Mouse (Mus musculus) embryonic facial prominence, embryonic 11.5 days (tissue): Measurements from ENCODE around the gene Grb2. TPM values are rescaled to one million over a fixed set of nuclear protein-coding genes. Genes with fewer than 3 reads are reported as not detected.
A peak's percentile ranks its signal among the peaks of the same experiment; 100 is the strongest.

ENCODE experiments used
- ATAC-seq: fragments of 200-750 bp; cut with Nextera tagmentation; replicated peaks from 2 replicates; pipeline ENCODE4 v1.8.0; 2017; ENCODE audit warnings: low read depth; ENCODE audit not compliant: insufficient number of reproducible peaks, low FRiP score, low TSS enrichment
- DNase-seq: peaks from one replicate; pipeline ENCODE4 v3.0.0-alpha.2; 2015; ENCODE audit warnings: low spot score
- H3K27ac ChIP-seq: fragments of 300-500 bp; sonication (generic); replicated peaks from 2 replicates; pipeline ENCODE4 v1.5.1; 2014; ENCODE audit warnings: mild to moderate bottlenecking, low read depth, low read length, control low read depth
- H3K27me3 ChIP-seq: fragments of 300-500 bp; sonication (generic); 2 replicates; pipeline ENCODE4 v1.6.1; 2014; ENCODE audit warnings: mild to moderate bottlenecking, low read length, moderate library complexity, mixed read lengths; ENCODE audit not compliant: control insufficient read depth, insufficient read depth
- H3K36me3 ChIP-seq: fragments of 300-500 bp; sonication (generic); replicated peaks from 2 replicates; pipeline ENCODE4 v1.6.1; 2014; ENCODE audit warnings: low read depth, mild to moderate bottlenecking, low read length, moderate library complexity, mixed read lengths; ENCODE audit not compliant: control insufficient read depth, insufficient read depth
- H3K4me1 ChIP-seq: fragments of 300-500 bp; sonication (generic); 2 replicates; pipeline ENCODE4 v1.6.1; 2014; ENCODE audit warnings: low read length, mixed read lengths; ENCODE audit not compliant: control insufficient read depth, insufficient read depth
- H3K4me2 ChIP-seq: fragments of 300-500 bp; sonication (generic); 2 replicates; pipeline ENCODE4 v1.6.1; 2014; ENCODE audit warnings: low read depth, mild to moderate bottlenecking, control low read depth, low read length, moderate library complexity
- H3K4me3 ChIP-seq: fragments of 300-500 bp; sonication (generic); 2 replicates; pipeline ENCODE4 v1.5.1; 2014; ENCODE audit warnings: low read depth, low read length, control low read depth
- H3K9ac ChIP-seq: fragments of 300-500 bp; sonication (generic); replicated peaks from 2 replicates; pipeline ENCODE4 v1.6.1; 2014; ENCODE audit warnings: mild to moderate bottlenecking, control low read depth, low read length
- H3K9me3 ChIP-seq: fragments of 300-500 bp; sonication (generic); replicated peaks from 2 replicates; pipeline ENCODE4 v1.6.1; 2016; ENCODE audit warnings: mild to moderate bottlenecking, low read length, inconsistent platforms, mixed read lengths; ENCODE audit not compliant: control insufficient read depth
- WGBS: fragments of 180-500 bp; shearing (Covaris S2); extraction: QIAGEN DNeasy Blood & Tissue Kit; methylation state at CpG from one replicate; pipeline ENCODE4 v1.1.7; 2014; 5-methylcytosine and 5-hydroxymethylcytosine counted together
- polyA plus RNA-seq: library from polyadenylated mRNA; unstranded; fragments of >200 nt; fragmentation: Nextera tagmentation; extraction: Ambion mirVana; gene quantifications from 2 replicates; pipeline ENCODE4 v1.2.1, GENCODE M21; 2014

Gene Grb2
- polyA plus RNA-seq, 1 experiment from 2014 or later = 61.8 TPM

- Histone ChIP-seq H3K9me3 (no peaks in the 10 kb centered on the region), H3K4me3 (no peak overlapping the region), H3K36me3 (no peaks in the 10 kb centered on the region), H3K4me1 (no peaks in the 10 kb centered on the region), H3K9ac (no peak overlapping the region), H3K27ac (no peak overlapping the region), H3K27me3 (no peaks in the 10 kb centered on the region), H3K4me2 (no peak overlapping the region)
- ATAC-seq (no peak), DNase-seq (no peak)
- WGBS = 80% methylated on average over 7 of the region's 7 CpGs
Measured at GRCm38 (mm10) chr11:115632247-115632646, 76.2 kb downstream of the Grb2 start.

- no peak overlapping the region for H3K4me2 ChIP-seq
- H3K4me3 ChIP-seq = no peak overlapping the region
- H3K27ac ChIP-seq = no peak overlapping the region
- ATAC-seq (no peak), DNase-seq (peak; percentile 36)
- no peaks in the 10 kb centered on the region for H3K36me3 ChIP-seq
- 18% methylated on average over 3 of the region's 3 CpGs for WGBS
- no peak overlapping the region for H3K9ac ChIP-seq
- no peaks in the 10 kb centered on the region for H3K27me3 ChIP-seq
- no peaks in the 10 kb centered on the region for H3K9me3 ChIP-seq
- H3K4me1 ChIP-seq = no peaks in the 10 kb centered on the region
Measured at GRCm38 (mm10) chr11:115631505-115631890, 76.9 kb downstream of the Grb2 start.

- DNase-seq (no peak), ATAC-seq (no peak)
- H3K4me2 ChIP-seq = no peak overlapping the region
- no peaks in the 10 kb centered on the region for H3K4me1 ChIP-seq
- 52% methylated on average over 16 of the region's 16 CpGs for WGBS
- no peak overlapping the region for H3K27ac ChIP-seq
- H3K9ac ChIP-seq = no peak overlapping the region
- no peaks in the 10 kb centered on the region for H3K9me3 ChIP-seq
- no peaks in the 10 kb centered on the region for H3K27me3 ChIP-seq
- no peak overlapping the region for H3K4me3 ChIP-seq
- H3K36me3 ChIP-seq = no peaks in the 10 kb centered on the region
Measured at GRCm38 (mm10) chr11:115630532-115631504, 77.6 kb downstream of the Grb2 start.

GRCm38 (mm10) chr11:115629734-115630531, 78.5 kb downstream of the Grb2 start:
- Histone ChIP-seq H3K4me3 (no peak overlapping the region), H3K4me1 (no peaks in the 10 kb centered on the region), H3K9me3 (no peaks in the 10 kb centered on the region), H3K4me2 (no peak overlapping the region), H3K36me3 (no peaks in the 10 kb centered on the region), H3K27me3 (no peaks in the 10 kb centered on the region), H3K9ac (no peak overlapping the region), H3K27ac (no peak overlapping the region)
- ATAC-seq = no peak
- no peak for DNase-seq
- 90% methylated on average over 13 of the region's 13 CpGs for WGBS

GRCm38 (mm10) chr11:115628465-115629101, 79.8 kb downstream of the Grb2 start:
- Histone ChIP-seq H3K4me1 (no peaks in the 10 kb centered on the region), H3K9me3 (no peaks in the 10 kb centered on the region), H3K4me2 (peak overlapping the region; percentile 0; the same call in 1 of the 2 replicates), H3K9ac (peak overlapping the region; percentile 45), H3K27me3 (no peaks in the 10 kb centered on the region), H3K4me3 (peak overlapping the region; percentile 47; the same call in 1 of the 2 replicates), H3K36me3 (no peaks in the 10 kb centered on the region), H3K27ac (no peak overlapping the region)
- DNase-seq (no peak), ATAC-seq (peak; percentile 39)
- WGBS = 54% methylated on average over 13 of the region's 13 CpGs

- Histone ChIP-seq H3K27ac (no peak within 1 kb of the TSS), H3K36me3 (no peaks in the 10 kb centered on the region), H3K9me3 (no peaks in the 10 kb centered on the region), H3K4me2 (peak within 1 kb of the TSS; percentile 77), H3K4me3 (peak within 1 kb of the TSS; percentile 47), H3K9ac (peak within 1 kb of the TSS; percentile 61), H3K27me3 (no peaks in the 10 kb centered on the region), H3K4me1 (no peaks in the 10 kb centered on the region)
- under 1% methylated on average over 47 of the region's 47 CpGs for WGBS
- DNase-seq (peak; percentile 99), ATAC-seq (peak; percentile 99)
Measured at GRCm38 (mm10) chr11:115627705-115628464, 80.5 kb downstream of the Grb2 start, which contains the start of gene Slc25a19. TSS of gene Slc25a19 (minus strand) at chr11:115628295.

GRCm38 (mm10) chr11:115626824-115627616, 81.4 kb downstream of the Grb2 start:
- Histone ChIP-seq H3K36me3 (no peaks in the 10 kb centered on the region), H3K27me3 (no peaks in the 10 kb centered on the region), H3K4me1 (no peaks in the 10 kb centered on the region), H3K9me3 (no peaks in the 10 kb centered on the region), H3K9ac (no peak overlapping the region; the same call in 1 of the 2 replicates), H3K4me2 (peak overlapping the region; percentile 77), H3K27ac (no peak overlapping the region), H3K4me3 (peak overlapping the region; percentile 47)
- DNase-seq (no peak), ATAC-seq (no peak)
- 51% methylated on average over 11 of the region's 11 CpGs for WGBS
